Mouse (Mus musculus) kidney, adult 2 months (tissue): ENCODE results near the gene Dnajb4.

ENCODE experiments used
- CTCF ChIP-seq: fragments of 200-500 bp; conservative IDR thresholded peaks from 2 replicates; pipeline ENCODE4 v1.5.1; 2011; ENCODE audit warnings: low read depth, mild to moderate bottlenecking, control low read depth, low read length, moderate library complexity, mixed read lengths; ENCODE audit not compliant: insufficient read depth, insufficient read length
- POLR2A ChIP-seq: fragments of 200-500 bp; IDR thresholded peaks from one replicate; pipeline ENCODE4 v1.6.1; 2011; ENCODE audit warnings: low read depth, low read length, control low read depth

DNA sequence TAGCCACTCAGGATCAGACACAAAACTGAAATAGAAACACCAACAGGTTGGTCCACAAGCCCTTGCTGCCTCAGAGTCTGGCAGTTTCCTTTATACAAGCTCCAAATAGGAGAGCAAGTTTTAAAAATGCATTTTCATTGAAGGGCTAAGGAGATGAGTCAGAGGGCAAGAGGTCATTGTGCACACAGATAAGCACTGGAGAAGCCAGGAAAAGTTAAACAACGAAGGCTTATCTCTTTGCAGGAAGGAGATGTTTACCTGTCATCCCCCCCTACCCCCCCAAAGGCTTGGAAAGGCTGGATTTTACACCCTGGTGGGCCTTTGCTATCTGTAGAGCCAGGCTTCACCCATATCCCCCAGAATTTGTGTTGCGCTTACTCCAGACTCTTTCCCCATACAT lies 38.9 kb downstream of the Dnajb4 start:
- TF ChIP-seq CTCF (no peak), POLR2A (no peak)
